Mouse (Mus musculus) embryonic facial prominence, embryonic 13.5 days (tissue): Measurements from ENCODE around the gene Setd2. TPM values are rescaled to one million over a fixed set of nuclear protein-coding genes. Genes with fewer than 3 reads are reported as not detected.

Source experiments
- microRNA-seq: library from miRNA; unstranded; fragments of <30 nt; microRNA quantifications from one replicate; pipeline ENCODE4, GENCODE M21; 2016
- polyA plus RNA-seq: library from polyadenylated mRNA; unstranded; fragments of >200 nt; fragmentation: Nextera tagmentation; extraction: Ambion mirVana; gene quantifications from 2 replicates; pipeline ENCODE4 v1.2.1, GENCODE M21; 2015

The Setd2 gene
- polyA plus RNA-seq, 1 experiment from 2014 or later = 42.2 TPM

Small RNA genes lying within 50 kb of the gene (microRNA-seq; reads per million reads assigned to microRNA genes)
- not detected for gene Mir8107

Other genes starting within 250 kb of the Setd2 start
- 29.0 and 33.3 TPM in 2 replicates for gene Elp6, start 227.4 kb upstream of the Setd2 start, polyA plus RNA-seq
- gene Scap, start 199.3 kb upstream of the Setd2 start, polyA plus RNA-seq = 39.7 and 41.6 TPM in 2 replicates
- gene Ptpn23, start 124.4 kb upstream of the Setd2 start, polyA plus RNA-seq = 17.8 and 20.7 TPM in 2 replicates
- gene Ngp, start 112.8 kb upstream of the Setd2 start, polyA plus RNA-seq = 1.1 and 7.4 TPM in 2 replicates
- gene Klhl18, start 55.9 kb upstream of the Setd2 start, polyA plus RNA-seq = 9.3 and 9.8 TPM in 2 replicates
- 0.86 and 1.4 TPM in 2 replicates for gene Kif9, start 55.6 kb upstream of the Setd2 start, polyA plus RNA-seq
- 77.5 and 77.8 TPM in 2 replicates for gene Nradd, start 91.9 kb downstream of the Setd2 start, polyA plus RNA-seq
- 1.8 and 2.4 TPM in 2 replicates for gene Nbeal2, start 121.6 kb downstream of the Setd2 start, polyA plus RNA-seq
- 101 and 123 TPM in 2 replicates for gene Ccdc12, start 123.9 kb downstream of the Setd2 start, polyA plus RNA-seq
- 1.6 and 12.3 TPM in 2 replicates for gene Myl3, start 209.3 kb downstream of the Setd2 start, polyA plus RNA-seq
- 138 and 165 TPM in 2 replicates for gene Pth1r, start 214.5 kb downstream of the Setd2 start, polyA plus RNA-seq